Mouse (Mus musculus) neural tube, embryonic 14.5 days (tissue): ENCODE measurements around the gene 4930451I11Rik. TPM values are rescaled to one million over a fixed set of nuclear protein-coding genes. Genes with fewer than 3 reads are reported as not detected.
A peak's percentile ranks its signal among the peaks of the same experiment; 100 is the strongest.

Source experiments
- ATAC-seq: fragments of 200-750 bp; cut with Nextera tagmentation; 2 replicates; pipeline ENCODE4 v1.8.0; 2017; ENCODE audit warnings: low read depth, mild to moderate bottlenecking, moderate TSS enrichment, moderate library complexity
- H3K27ac ChIP-seq: fragments of 300-500 bp; sonication (generic); 2 replicates; pipeline ENCODE4 v1.5.1; 2014; ENCODE audit warnings: low read depth, mild to moderate bottlenecking, control low read depth, low read length, moderate library complexity, mixed read lengths
- H3K27me3 ChIP-seq: fragments of 300-500 bp; sonication (generic); 2 replicates; pipeline ENCODE4 v1.6.1; 2014; ENCODE audit warnings: low read length; ENCODE audit not compliant: control insufficient read depth, insufficient read depth
- H3K36me3 ChIP-seq: fragments of 300-500 bp; sonication (generic); 2 replicates; pipeline ENCODE4 v1.6.1; 2014; ENCODE audit warnings: low read length, mixed read lengths; ENCODE audit not compliant: control insufficient read depth, insufficient read depth
- H3K4me1 ChIP-seq: fragments of 300-500 bp; sonication (generic); 2 replicates; pipeline ENCODE4 v1.6.1; 2014; ENCODE audit warnings: low read length; ENCODE audit not compliant: control insufficient read depth, insufficient read depth
- H3K4me2 ChIP-seq: fragments of 300-500 bp; sonication (generic); 2 replicates; pipeline ENCODE4 v1.6.1; 2014; ENCODE audit warnings: mild to moderate bottlenecking, low read depth, low read length, control low read depth
- H3K4me3 ChIP-seq: fragments of 300-500 bp; sonication (generic); 2 replicates; pipeline ENCODE4 v1.5.1; 2014; ENCODE audit warnings: low read depth, low read length, control low read depth, mixed read lengths
- H3K9ac ChIP-seq: fragments of 300-500 bp; sonication (generic); replicated peaks from 2 replicates; pipeline ENCODE4 v1.6.1; 2014; ENCODE audit warnings: low read depth, mild to moderate bottlenecking, control low read depth, low read length, mixed read lengths
- H3K9me3 ChIP-seq: fragments of 300-500 bp; sonication (generic); 2 replicates; pipeline ENCODE4 v1.6.1; 2016; ENCODE audit warnings: low read length; ENCODE audit not compliant: control insufficient read depth
- WGBS: fragments of 180-500 bp; shearing (Covaris S2); extraction: QIAGEN DNeasy Blood & Tissue Kit; methylation state at CpG from one replicate; pipeline ENCODE4 v1.1.7; 2014; 5-methylcytosine and 5-hydroxymethylcytosine counted together
- polyA plus RNA-seq: library from polyadenylated mRNA; unstranded; fragments of >200 nt; fragmentation: Nextera tagmentation; extraction: Ambion mirVana; gene quantifications from 2 replicates; pipeline ENCODE4 v1.2.1, GENCODE M21; 2014

Gene 4930451I11Rik
- polyA plus RNA-seq, 1 experiment from 2014 or later: not detected

GRCm38 (mm10) chr7:126808703-126809455, 22.6 kb downstream of the 4930451I11Rik start:
- H3K9ac ChIP-seq: peak overlapping the region; percentile 60
- under 1% methylated on average over 43 of the region's 43 CpGs for WGBS
- H3K36me3 ChIP-seq: no peaks in the 10 kb centered on the region
- H3K4me3 ChIP-seq: peak overlapping the region; percentile 55
- H3K27ac ChIP-seq: 0 out of 2 replicates have a peak overlapping the region, but pooled peaks have one; percentile 29
- H3K4me2 ChIP-seq: peak overlapping the region; percentile 72
- ATAC-seq: peak; percentile 96
- H3K27me3 ChIP-seq: no peaks in the 10 kb centered on the region
- H3K9me3 ChIP-seq: no peaks in the 10 kb centered on the region
- peaks cover 8% of the 10 kb centered on the region; the same call in 1 of the 2 replicates for H3K4me1 ChIP-seq

DNA sequence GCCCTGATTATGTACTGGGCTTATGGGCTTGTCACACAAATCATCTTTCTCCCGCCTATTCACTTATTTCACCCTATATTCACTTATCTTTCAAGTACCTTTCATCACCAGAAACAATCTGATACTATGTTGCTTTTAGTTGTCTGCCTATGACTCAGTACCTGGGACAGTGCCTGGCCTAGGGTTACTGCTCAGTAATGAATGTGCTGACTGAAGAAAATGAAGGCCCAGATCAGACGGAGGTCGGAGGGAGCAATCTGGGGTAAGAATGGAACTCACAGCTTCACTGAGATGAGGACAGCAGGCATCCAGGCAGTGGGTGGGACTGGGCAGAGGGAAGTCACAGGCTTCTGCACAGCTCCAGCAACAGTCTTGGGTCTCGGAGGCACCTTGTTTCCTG, 24.0 kb downstream of the 4930451I11Rik start:
- no peak for ATAC-seq
- H3K4me2 ChIP-seq: no peak overlapping the region
- H3K27ac ChIP-seq: no peak overlapping the region
- H3K36me3 ChIP-seq: no peaks in the 10 kb centered on the region
- no peaks in the 10 kb centered on the region for H3K9me3 ChIP-seq
- H3K27me3 ChIP-seq: no peaks in the 10 kb centered on the region
- H3K4me3 ChIP-seq: no peak overlapping the region
- H3K4me1 ChIP-seq: peaks cover 8% of the 10 kb centered on the region; the same call in 1 of the 2 replicates
- WGBS: 73% methylated on average over 4 of the region's 4 CpGs
- no peak overlapping the region for H3K9ac ChIP-seq

DNA sequence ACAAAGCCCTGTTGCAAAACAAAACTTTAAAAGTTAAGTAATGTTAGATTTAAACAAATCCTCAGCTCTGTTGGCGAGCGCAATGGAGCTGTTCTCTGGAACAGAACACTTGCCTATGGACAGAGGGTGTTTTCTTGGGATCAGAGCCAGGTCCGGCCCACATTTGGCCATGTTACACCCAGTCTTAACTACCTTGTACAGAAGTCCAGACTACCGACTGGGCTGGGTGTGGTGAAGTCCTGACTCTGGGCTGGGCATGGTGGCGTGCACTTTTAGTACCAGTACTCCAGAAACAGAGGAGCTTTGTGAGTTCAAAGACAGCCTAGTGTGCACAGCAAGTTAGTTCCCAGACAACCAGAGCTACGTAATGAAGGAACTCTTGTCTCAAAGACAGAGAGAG, 24.5 kb downstream of the 4930451I11Rik start:
- Histone ChIP-seq H3K4me3 (no peak overlapping the region), H3K4me2 (no peak overlapping the region), H3K9ac (no peak overlapping the region), H3K9me3 (no peaks in the 10 kb centered on the region), H3K36me3 (no peaks in the 10 kb centered on the region), H3K27me3 (no peaks in the 10 kb centered on the region), H3K27ac (no peak overlapping the region), H3K4me1 (peaks cover 8% of the 10 kb centered on the region; the same call in 1 of the 2 replicates)
- WGBS: 90% methylated on average over 6 of the region's 6 CpGs
- no peak for ATAC-seq

DNA sequence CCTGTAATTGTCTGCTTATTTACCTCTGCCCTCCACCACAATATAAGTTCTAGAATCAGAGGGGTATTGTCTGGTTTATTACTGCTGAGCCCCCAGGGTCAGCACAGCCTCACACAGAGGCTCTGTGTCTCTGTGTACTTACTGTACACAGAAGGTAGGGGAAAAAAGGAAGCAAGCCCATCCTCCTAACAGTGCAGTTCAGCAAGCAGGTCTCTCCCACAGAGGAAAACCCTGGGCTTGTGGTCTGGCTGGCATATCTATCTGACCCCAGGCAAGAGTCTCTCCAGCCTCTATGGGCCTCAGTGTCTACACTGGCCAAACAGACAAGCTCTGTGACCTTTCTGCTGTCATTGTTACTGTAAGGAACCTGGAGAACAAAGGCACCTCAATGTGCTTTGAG, 27.7 kb downstream of the 4930451I11Rik start:
- Histone ChIP-seq H3K9me3 (no peaks in the 10 kb centered on the region), H3K9ac (no peak overlapping the region), H3K36me3 (no peaks in the 10 kb centered on the region), H3K27me3 (no peaks in the 10 kb centered on the region), H3K27ac (no peak overlapping the region), H3K4me2 (no peak overlapping the region), H3K4me1 (peaks cover 11% of the 10 kb centered on the region; the same call in 1 of the 2 replicates), H3K4me3 (no peak overlapping the region)
- no peak for ATAC-seq

- Histone ChIP-seq H3K9ac (no peak overlapping the region), H3K27ac (no peak overlapping the region), H3K27me3 (no peaks in the 10 kb centered on the region), H3K36me3 (no peaks in the 10 kb centered on the region), H3K4me2 (no peak overlapping the region), H3K4me3 (no peak overlapping the region), H3K9me3 (no peaks in the 10 kb centered on the region), H3K4me1 (peaks cover 8% of the 10 kb centered on the region; the same call in 1 of the 2 replicates)
- no peak for ATAC-seq
- 91% methylated on average over 6 of the region's 6 CpGs for WGBS
These were observed 28.3 kb downstream of the 4930451I11Rik start for GRCm38 (mm10) chr7:126803181-126803580.

- no peaks in the 10 kb centered on the region for H3K27me3 ChIP-seq
- ATAC-seq: no peak
- H3K9ac ChIP-seq: no peak overlapping the region
- WGBS: 83% methylated on average over 11 of the region's 11 CpGs
- no peaks in the 10 kb centered on the region for H3K9me3 ChIP-seq
- H3K27ac ChIP-seq: no peak overlapping the region
- peaks cover 12% of the 10 kb centered on the region for H3K4me1 ChIP-seq
- H3K4me3 ChIP-seq: no peak overlapping the region
- no peaks in the 10 kb centered on the region for H3K36me3 ChIP-seq
- H3K4me2 ChIP-seq: no peak overlapping the region
These were observed 29.1 kb downstream of the 4930451I11Rik start for GRCm38 (mm10) chr7:126802134-126802889.

DNA sequence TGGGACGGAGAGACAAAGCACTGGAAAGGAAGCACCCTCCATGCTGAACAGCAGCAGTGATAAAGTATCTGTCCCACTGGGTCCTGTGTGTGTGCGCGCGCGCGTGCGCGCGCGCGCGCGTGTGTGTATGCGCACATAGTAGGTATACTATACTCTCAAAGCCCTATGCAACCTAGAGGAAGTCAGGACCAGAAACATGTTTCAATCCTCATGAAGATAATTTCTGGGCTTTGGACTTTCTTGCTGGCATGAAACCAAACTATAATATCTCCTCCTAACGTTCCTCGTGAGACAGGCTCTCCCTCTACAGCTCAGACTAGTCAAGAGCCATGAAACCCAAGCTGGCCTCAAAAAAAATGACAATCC, 30.4 kb downstream of the 4930451I11Rik start:
- Histone ChIP-seq H3K36me3 (peaks cover 11% of the 10 kb centered on the region), H3K4me1 (peaks cover 19% of the 10 kb centered on the region), H3K27ac (no peak overlapping the region), H3K9ac (no peak overlapping the region), H3K4me2 (no peak overlapping the region), H3K27me3 (no peaks in the 10 kb centered on the region), H3K4me3 (no peak overlapping the region), H3K9me3 (no peaks in the 10 kb centered on the region)
- 95% methylated on average over 16 of the region's 16 CpGs for WGBS
- no peak for ATAC-seq

DNA sequence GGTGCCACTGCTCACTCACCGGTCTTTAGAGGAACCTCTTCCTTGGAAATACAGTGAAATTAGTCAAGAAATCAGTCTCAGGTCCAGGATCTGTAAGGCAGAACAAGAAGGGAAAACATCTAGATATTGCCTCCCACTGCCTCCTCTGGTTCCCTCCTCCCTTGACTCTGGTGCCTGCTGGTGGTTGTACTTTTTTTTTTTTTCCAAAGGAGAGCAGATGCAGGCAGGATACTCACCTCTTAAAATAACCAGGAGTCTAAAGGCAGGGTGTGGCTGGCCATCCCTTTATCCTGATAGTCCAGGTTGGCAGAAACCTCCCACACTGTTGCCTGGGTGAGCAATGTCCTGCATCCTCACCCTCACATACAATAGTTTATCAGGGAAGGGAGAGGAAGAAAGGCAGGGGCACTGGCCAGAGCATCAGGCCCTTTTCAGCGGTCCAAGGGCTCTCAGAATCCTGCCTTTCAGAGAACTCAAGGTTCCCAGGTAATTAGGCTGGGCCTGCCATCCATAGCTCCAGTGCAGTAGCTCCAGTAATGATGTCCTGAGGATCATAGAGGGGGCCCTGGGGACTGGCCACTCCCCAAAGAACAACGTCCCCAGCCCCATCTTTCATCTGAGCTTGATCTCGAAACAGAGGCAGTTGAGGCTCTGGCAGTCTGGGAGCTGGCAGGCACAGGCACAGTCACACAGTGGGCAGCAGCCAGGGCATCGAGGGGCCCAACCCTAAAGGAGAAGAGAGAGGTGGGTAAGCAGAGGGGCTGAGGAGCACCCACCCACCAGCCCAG, 31.0 kb downstream of the 4930451I11Rik start:
- Histone ChIP-seq H3K9me3 (no peaks in the 10 kb centered on the region), H3K4me2 (peak overlapping the region; percentile 90), H3K27ac (no peak overlapping the region; the same call in 1 of the 2 replicates), H3K4me3 (peak overlapping the region; percentile 81), H3K9ac (peak overlapping the region; percentile 87), H3K27me3 (no peaks in the 10 kb centered on the region), H3K36me3 (peaks cover 15% of the 10 kb centered on the region), H3K4me1 (peaks cover 19% of the 10 kb centered on the region)
- WGBS: 48% methylated on average over 5 of the region's 5 CpGs
- ATAC-seq: no peak
